Mouse (Mus musculus): ENCODE measurements around the gene Dqx1. TPM values are rescaled to one million over a fixed set of nuclear protein-coding genes. Genes with fewer than 3 reads are reported as not detected.

Gene Dqx1
- polyA plus RNA-seq, 2 experiments, result 2.9 to 7.7 TPM

DNA sequence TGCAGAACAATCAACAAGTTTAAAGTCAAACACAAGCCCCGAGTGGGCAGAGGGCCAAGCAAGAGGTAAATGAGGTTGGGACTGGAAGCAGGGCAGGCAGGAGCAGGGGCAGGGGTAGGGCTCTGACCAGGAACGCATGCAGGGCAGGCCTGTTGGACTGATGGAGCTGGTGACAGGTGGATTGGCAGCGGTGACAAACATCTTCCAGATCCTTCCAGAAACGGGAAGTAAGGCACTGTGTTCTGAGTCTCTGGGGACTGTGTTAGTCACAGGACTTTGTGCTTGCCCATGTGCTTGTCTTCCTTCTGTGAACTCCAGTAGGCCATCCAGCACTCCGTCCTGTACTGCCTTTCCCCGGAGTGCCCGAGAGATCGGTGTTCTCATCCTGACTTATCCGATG is 12.9 kb upstream of the Dqx1 start:
- no peak for ATAC-seq (ENCODE audit: insufficient read depth)
- no peaks in the 10 kb centered on the region for H3K9me3 ChIP-seq (ENCODE audit: control insufficient read depth, low read length)
- DNase-seq (ENCODE audit: low read depth in 3 of 3, low spot score in 3 of 3), result no peak
- TF ChIP-seq CTCF (IDR thresholded peaks at IDR 0.05; ENCODE audit: low read depth) (no peak), EP300 (IDR thresholded peaks at IDR 0.05; ENCODE audit: low read depth) (no peak)
- H3K27me3 ChIP-seq (ENCODE audit: control insufficient read depth, insufficient read depth, low read length), result no peaks in the 10 kb centered on the region
- H3K9ac ChIP-seq (replicated peaks), result no peak overlapping the region
- peaks cover 3 to 11% of the 10 kb centered on the region in 2 experiments; a peak in 3 of 4 replicates for H3K4me1 ChIP-seq (replicated peaks; ENCODE audit: control insufficient read depth in 2 of 2, insufficient read depth in 2 of 2, low read length in 1 of 2)
- WGBS (ENCODE audit: insufficient replicate concordance), result 58% methylated on average over 9 of the region's 9 CpGs
- H3K4me2 ChIP-seq (ENCODE audit: low read depth), result no peak overlapping the region
- no peak overlapping the region for H3K4me3 ChIP-seq (ENCODE audit: insufficient read depth in 1 of 2, low read depth in 2 of 2, low read length in 2 of 2)
- H3K27ac ChIP-seq, result no peak overlapping the region
- no peaks in the 10 kb centered on the region for H3K36me3 ChIP-seq (replicated peaks; ENCODE audit: control insufficient read depth, insufficient read depth, low read depth)

DNA sequence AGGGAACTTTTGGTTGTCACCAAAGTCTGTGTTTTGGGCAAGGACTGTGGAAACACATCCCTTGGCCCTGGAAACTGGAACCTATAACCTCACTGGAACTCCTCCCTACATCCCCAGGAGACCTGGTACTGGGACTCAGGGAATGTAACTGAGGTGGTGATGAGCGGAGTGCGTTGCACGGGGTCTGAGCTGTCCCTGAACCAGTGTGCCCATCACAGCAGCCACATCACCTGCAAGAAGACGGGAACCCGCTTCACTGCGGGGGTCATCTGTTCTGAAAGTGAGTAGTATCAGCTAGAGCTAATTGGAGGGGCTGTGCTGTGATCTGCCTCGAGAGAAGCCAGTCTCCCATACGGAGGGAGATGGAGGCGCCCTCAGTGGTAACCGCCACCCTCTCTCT is 8.3 kb upstream of the Dqx1 start:
- Histone ChIP-seq H3K9ac (replicated peaks) (no peak overlapping the region), H3K27ac (no peak overlapping the region), H3K4me3 (ENCODE audit: insufficient read depth in 1 of 2, low read depth in 2 of 2, low read length in 2 of 2) (no peak overlapping the region), H3K9me3 (ENCODE audit: control insufficient read depth, low read length) (no peaks in the 10 kb centered on the region), H3K4me1 (replicated peaks; ENCODE audit: control insufficient read depth in 2 of 2, insufficient read depth in 2 of 2, low read length in 1 of 2) (peaks cover 8 to 14% of the 10 kb centered on the region in 2 experiments), H3K27me3 (ENCODE audit: control insufficient read depth, insufficient read depth, low read length) (no peaks in the 10 kb centered on the region), H3K36me3 (replicated peaks; ENCODE audit: control insufficient read depth, insufficient read depth, low read depth) (peaks cover 18% of the 10 kb centered on the region), H3K4me2 (ENCODE audit: low read depth) (no peak overlapping the region)
- WGBS (ENCODE audit: insufficient replicate concordance), result 68% methylated on average over 10 of the region's 10 CpGs
- no peak for ATAC-seq (ENCODE audit: insufficient read depth)
- no peak for DNase-seq (ENCODE audit: low read depth in 3 of 3, low spot score in 3 of 3)
- TF ChIP-seq CTCF (IDR thresholded peaks at IDR 0.05; ENCODE audit: low read depth) (no peak), EP300 (IDR thresholded peaks at IDR 0.05; ENCODE audit: low read depth) (no peak)

DNA sequence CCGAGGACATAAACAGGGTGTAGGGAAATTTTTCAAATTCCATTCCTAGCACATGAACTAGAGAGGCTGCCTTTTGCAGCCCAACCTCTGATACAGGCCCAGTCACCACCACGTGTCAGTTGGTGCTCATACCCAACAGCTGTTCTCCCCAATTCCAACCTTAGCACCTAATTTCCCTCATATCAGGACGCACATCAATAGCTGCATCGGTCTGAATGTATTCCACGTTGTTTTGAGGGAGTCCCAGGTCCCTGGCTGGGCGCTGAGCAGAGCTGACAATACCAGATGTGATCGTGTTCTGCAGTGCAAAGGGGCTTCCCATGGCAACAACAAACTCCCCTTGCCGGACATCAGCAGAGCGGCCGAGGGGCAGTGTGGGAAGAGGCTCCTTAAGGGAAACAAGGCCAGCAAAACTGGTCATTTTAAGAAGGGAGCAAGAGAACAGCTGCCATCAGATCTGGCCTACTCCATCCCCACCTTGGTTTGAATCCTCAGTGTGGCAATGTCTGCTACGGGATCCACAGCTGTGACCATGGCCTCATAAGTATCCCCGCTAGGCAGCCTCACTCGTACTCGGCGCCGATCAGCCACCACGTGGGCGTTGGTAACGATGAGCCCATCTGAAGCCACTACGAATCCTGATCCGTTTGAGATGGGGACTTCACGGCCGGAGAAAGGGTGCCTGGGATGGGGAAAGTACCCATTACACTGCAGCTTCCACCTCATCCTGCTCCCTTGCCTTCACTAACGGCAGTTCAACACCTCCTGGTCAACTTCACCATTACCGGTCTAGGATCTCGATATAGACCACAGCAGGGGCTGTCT is 4.3 kb upstream of the Dqx1 start:
- Histone ChIP-seq H3K4me1 (replicated peaks; ENCODE audit: control insufficient read depth in 2 of 2, insufficient read depth in 2 of 2, low read length in 1 of 2) (peaks cover 14 to 20% of the 10 kb centered on the region in 2 experiments), H3K4me3 (ENCODE audit: insufficient read depth in 1 of 2, low read depth in 2 of 2, low read length in 2 of 2) (peak overlapping the region; percentile 82 to 91), H3K36me3 (replicated peaks; ENCODE audit: control insufficient read depth, insufficient read depth, low read depth) (peaks cover 42% of the 10 kb centered on the region), H3K9me3 (ENCODE audit: control insufficient read depth, low read length) (no peaks in the 10 kb centered on the region), H3K9ac (replicated peaks) (peak overlapping the region; percentile 98), H3K27ac (peak overlapping the region; percentile 72), H3K27me3 (ENCODE audit: control insufficient read depth, insufficient read depth, low read length) (no peaks in the 10 kb centered on the region), H3K4me2 (ENCODE audit: low read depth) (peak overlapping the region; percentile 97)
- DNase-seq (ENCODE audit: low read depth in 3 of 3, low spot score in 3 of 3) (peak in 1 of 3 experiments; percentile 49), ATAC-seq (ENCODE audit: insufficient read depth) (no peak)
- TF ChIP-seq EP300 (IDR thresholded peaks at IDR 0.05; ENCODE audit: low read depth) (no peak), CTCF (IDR thresholded peaks at IDR 0.05; ENCODE audit: low read depth) (0 out of 2 replicates have a peak, but pooled peaks have one; percentile 29)
- 2% methylated on average over 26 of the region's 26 CpGs for WGBS (ENCODE audit: insufficient replicate concordance)

DNA sequence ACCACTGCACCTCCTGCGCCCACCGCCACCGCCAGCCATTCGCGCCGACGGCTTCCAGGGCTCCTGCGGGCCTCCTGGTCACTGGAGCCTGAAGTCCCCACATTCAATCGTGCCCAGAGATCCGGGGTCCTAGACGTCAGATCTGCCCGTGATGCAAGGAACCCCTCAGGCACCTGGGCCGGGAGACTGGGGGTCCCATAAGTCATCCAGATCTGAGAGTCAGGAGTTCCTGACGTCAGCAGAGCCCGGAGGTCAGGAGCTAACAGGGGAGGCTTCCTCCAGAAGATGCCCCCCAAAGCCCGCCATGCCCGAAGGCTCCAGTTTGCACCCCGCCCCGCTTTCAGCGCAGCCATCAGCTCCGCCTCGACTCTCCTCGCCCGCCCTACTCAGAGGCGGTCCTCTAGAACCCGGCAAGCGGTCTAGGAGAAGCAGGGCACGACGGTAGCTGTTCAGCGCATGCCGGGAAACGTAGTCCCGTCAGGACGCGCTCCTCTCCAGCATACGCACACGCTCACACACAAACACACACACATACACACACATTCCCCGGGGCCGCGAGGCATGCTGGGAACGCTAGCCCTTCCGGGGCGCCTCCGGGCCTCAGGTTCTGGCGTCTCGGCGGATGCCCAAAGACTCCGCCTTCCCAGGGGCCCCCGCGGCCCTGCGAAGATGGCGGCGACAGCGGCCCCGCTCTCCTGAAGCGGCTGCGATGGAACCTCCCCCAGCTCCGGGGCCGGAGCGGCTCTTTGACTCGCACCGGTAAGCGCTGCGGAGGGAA is 3.4 kb upstream of the Dqx1 start, which contains the start of gene Aup1:
Aup1 (plus strand) TSS at position 448 of the 778 bp plus-strand sequence.
- peak within 1 kb of the TSS; percentile 98 for H3K9ac ChIP-seq (replicated peaks)
- peak within 1 kb of the TSS; percentile 97 for H3K4me2 ChIP-seq (ENCODE audit: low read depth)
- ATAC-seq (ENCODE audit: insufficient read depth) (peak; percentile 94), DNase-seq (ENCODE audit: low read depth in 3 of 3, low spot score in 3 of 3) (peak; percentile 97)
- H3K36me3 ChIP-seq (replicated peaks; ENCODE audit: control insufficient read depth, insufficient read depth, low read depth), result peaks cover 42% of the 10 kb centered on the region
- peaks cover 14 to 22% of the 10 kb centered on the region in 2 experiments for H3K4me1 ChIP-seq (replicated peaks; ENCODE audit: control insufficient read depth in 2 of 2, insufficient read depth in 2 of 2, low read length in 1 of 2)
- H3K4me3 ChIP-seq (ENCODE audit: insufficient read depth in 1 of 2, low read depth in 2 of 2, low read length in 2 of 2), result peak within 1 kb of the TSS; percentile 82 to 91
- TF ChIP-seq CTCF (IDR thresholded peaks at IDR 0.05; ENCODE audit: low read depth), result no peak
- TF ChIP-seq EP300 (IDR thresholded peaks at IDR 0.05; ENCODE audit: low read depth), result peak; percentile 66
- WGBS (ENCODE audit: insufficient replicate concordance), result under 1% methylated on average over 64 of the region's 64 CpGs
- peak within 1 kb of the TSS; percentile 72 for H3K27ac ChIP-seq
- H3K27me3 ChIP-seq (ENCODE audit: control insufficient read depth, insufficient read depth, low read length), result no peaks in the 10 kb centered on the region
- H3K9me3 ChIP-seq (ENCODE audit: control insufficient read depth, low read length), result no peaks in the 10 kb centered on the region

All from liver, embryonic 14.5 days (tissue).